Mouse (Mus musculus) stomach, postnatal 0 days (tissue): ENCODE results near the gene Pcolce2. TPM values are rescaled to one million over a fixed set of nuclear protein-coding genes. Genes with fewer than 3 reads are reported as not detected.

Experiments used
- ATAC-seq: fragments of 200-750 bp; cut with Nextera tagmentation; 2 replicates; pipeline ENCODE4 v1.8.0; 2017; ENCODE audit not compliant: low FRiP score, low TSS enrichment
- DNase-seq: peaks from one replicate; pipeline ENCODE4 v3.0.0-alpha.2; 2016; ENCODE audit warnings: low spot score
- H3K27ac ChIP-seq: fragments of 300-500 bp; sonication (generic); replicated peaks from 2 replicates; pipeline ENCODE4 v1.5.1; 2014; ENCODE audit warnings: mild to moderate bottlenecking, control low read depth
- H3K27me3 ChIP-seq: fragments of 300-500 bp; sonication (generic); 2 replicates; pipeline ENCODE4 v1.6.1; 2014; ENCODE audit warnings: low read length; ENCODE audit not compliant: control insufficient read depth, insufficient read depth
- H3K36me3 ChIP-seq: fragments of 300-500 bp; sonication (generic); 2 replicates; pipeline ENCODE4 v1.6.1; 2014; ENCODE audit warnings: low read length, mixed read lengths; ENCODE audit not compliant: control insufficient read depth, insufficient read depth
- H3K4me1 ChIP-seq: fragments of 300-500 bp; sonication (generic); replicated peaks from 2 replicates; pipeline ENCODE4 v1.6.1; 2014; ENCODE audit warnings: antibody characterized with exemption; ENCODE audit not compliant: control insufficient read depth, insufficient read depth
- H3K4me2 ChIP-seq: fragments of 300-500 bp; sonication (generic); replicated peaks from 2 replicates; pipeline ENCODE4 v1.6.1; 2014; ENCODE audit warnings: low read depth, mild to moderate bottlenecking, control low read depth, moderate library complexity
- H3K4me3 ChIP-seq: fragments of 300-500 bp; sonication (generic); 2 replicates; pipeline ENCODE4 v1.5.1; 2014; ENCODE audit warnings: low read depth, low read length, control low read depth
- H3K9ac ChIP-seq: fragments of 300-500 bp; sonication (generic); 2 replicates; pipeline ENCODE4 v1.6.1; 2014; ENCODE audit warnings: mild to moderate bottlenecking, low read length, control low read depth, mixed read lengths
- H3K9me3 ChIP-seq: fragments of 300-500 bp; sonication (generic); 2 replicates; pipeline ENCODE4 v1.6.1; 2016; ENCODE audit warnings: low read length; ENCODE audit not compliant: control insufficient read depth
- CTCF ChIP-seq: IDR thresholded peaks from 2 replicates; pipeline ENCODE4 v1.5.1; 2016; ENCODE audit warnings: antibody characterized with exemption, low read depth, mild to moderate bottlenecking, moderate library complexity
- EP300 ChIP-seq: optimal IDR thresholded peaks from 2 replicates; pipeline ENCODE3; 2016; ENCODE audit warnings: antibody characterized with exemption
- WGBS: fragments of 180-500 bp; shearing (Covaris S2); extraction: QIAGEN DNeasy Blood & Tissue Kit; methylation state at CpG from one replicate; pipeline ENCODE4 v1.1.7; 2014; 5-methylcytosine and 5-hydroxymethylcytosine counted together
- polyA plus RNA-seq: library from polyadenylated mRNA; unstranded; fragments of >200 nt; fragmentation: Nextera tagmentation; extraction: Ambion mirVana; gene quantifications from 2 replicates; pipeline ENCODE4 v1.2.1, GENCODE M21; 2015

Pcolce2 gene
- polyA plus RNA-seq, 1 experiment from 2014 or later = 0.21 TPM

GRCm38 (mm10) chr9:95744845-95745613 is 107.6 kb downstream of the Pcolce2 start:
- H3K4me1 ChIP-seq = no peaks in the 10 kb centered on the region
- no peaks in the 10 kb centered on the region for H3K27me3 ChIP-seq
- no peak overlapping the region for H3K4me3 ChIP-seq
- H3K27ac ChIP-seq = no peak overlapping the region
- no peak overlapping the region for H3K4me2 ChIP-seq
- WGBS = 53% methylated on average over 7 of the region's 7 CpGs
- no peak for TF ChIP-seq CTCF
- no peak for TF ChIP-seq EP300
- no peaks in the 10 kb centered on the region for H3K9me3 ChIP-seq
- no peak for ATAC-seq
- no peak for DNase-seq
- no peaks in the 10 kb centered on the region for H3K36me3 ChIP-seq
- H3K9ac ChIP-seq = no peak overlapping the region

GRCm38 (mm10) chr9:95747298-95747697 is 109.9 kb downstream of the Pcolce2 start:
- no peaks in the 10 kb centered on the region for H3K36me3 ChIP-seq
- no peak overlapping the region for H3K4me3 ChIP-seq
- 84% methylated on average over 5 of the region's 5 CpGs for WGBS
- no peaks in the 10 kb centered on the region for H3K27me3 ChIP-seq
- DNase-seq = no peak
- no peak overlapping the region for H3K9ac ChIP-seq
- H3K9me3 ChIP-seq = no peaks in the 10 kb centered on the region
- no peak for ATAC-seq
- no peak overlapping the region for H3K4me2 ChIP-seq
- no peaks in the 10 kb centered on the region for H3K4me1 ChIP-seq
- no peak overlapping the region for H3K27ac ChIP-seq
- TF ChIP-seq EP300 = no peak
- TF ChIP-seq CTCF = no peak

Other genes starting within 250 kb of the Pcolce2 start
- 0.75 and 0.87 TPM in 2 replicates for gene Chst2, start 230.9 kb upstream of the Pcolce2 start, polyA plus RNA-seq
- 67.9 and 75.2 TPM in 2 replicates for gene U2surp, start 125.6 kb upstream of the Pcolce2 start, polyA plus RNA-seq
- gene Paqr9, start 77.9 kb upstream of the Pcolce2 start, polyA plus RNA-seq = 0.11 and 0.18 TPM in 2 replicates
- gene Trpc1, start 112.8 kb downstream of the Pcolce2 start, polyA plus RNA-seq = 1.2 and 1.3 TPM in 2 replicates
- 44.4 and 45.6 TPM in 2 replicates for gene Pls1, start 207.7 kb downstream of the Pcolce2 start, polyA plus RNA-seq
- 4.4 and 4.6 TPM in 2 replicates for gene Atr, start 220.0 kb downstream of the Pcolce2 start, polyA plus RNA-seq